Mouse (Mus musculus): Measurements from ENCODE around the gene Slc9b2. TPM values are rescaled to one million over a fixed set of nuclear protein-coding genes. Genes with fewer than 3 reads are reported as not detected.

Slc9b2 gene
- polyA plus RNA-seq, 1 experiment from 2014 or later: 0.57 TPM

Other genes starting within 250 kb of the Slc9b2 start
- gene Cenpe, start 95.2 kb upstream of the Slc9b2 start, polyA plus RNA-seq (2015; fragmentation: Nextera tagmentation; extraction: Ambion mirVana): 26.8 and 28.7 TPM in 2 replicates
- gene Bdh2, start 26.5 kb upstream of the Slc9b2 start, polyA plus RNA-seq (2015; fragmentation: Nextera tagmentation; extraction: Ambion mirVana): 1.7 TPM in 2 replicates
- 0.28 and 0.36 TPM in 2 replicates for gene Slc9b1, start 40.3 kb downstream of the Slc9b2 start, polyA plus RNA-seq (2015; fragmentation: Nextera tagmentation; extraction: Ambion mirVana)
- gene Cisd2, start 116.2 kb downstream of the Slc9b2 start, polyA plus RNA-seq (2015; fragmentation: Nextera tagmentation; extraction: Ambion mirVana): 53.5 and 64.7 TPM in 2 replicates
- 616 and 646 TPM in 2 replicates for gene Ube2d3, start 130.4 kb downstream of the Slc9b2 start, polyA plus RNA-seq (2015; fragmentation: Nextera tagmentation; extraction: Ambion mirVana)
- 8.4 and 9.3 TPM in 2 replicates for gene Manba, start 177.9 kb downstream of the Slc9b2 start, polyA plus RNA-seq (2015; fragmentation: Nextera tagmentation; extraction: Ambion mirVana)

Measured in thymus, postnatal 0 days (tissue).